Mouse (Mus musculus) kidney, embryonic 14.5 days (tissue): ENCODE data around the gene Ly6g6c. TPM values are rescaled to one million over a fixed set of nuclear protein-coding genes. Genes with fewer than 3 reads are reported as not detected.

Experiments
- ATAC-seq: fragments of 200-750 bp; cut with Nextera tagmentation; 2 replicates; pipeline ENCODE4 v1.8.0; 2017; ENCODE audit warnings: moderate number of reproducible peaks, mild to moderate bottlenecking, moderate TSS enrichment, moderate library complexity; ENCODE audit not compliant: low FRiP score, low TSS enrichment
- H3K27ac ChIP-seq: fragments of 300-500 bp; sonication (generic); 2 replicates; pipeline ENCODE4 v1.5.1; 2014; ENCODE audit warnings: low read depth, mild to moderate bottlenecking, low read length, moderate library complexity, mixed read lengths
- H3K27me3 ChIP-seq: fragments of 300-500 bp; sonication (generic); 2 replicates; pipeline ENCODE4 v1.6.1; 2014; ENCODE audit warnings: mild to moderate bottlenecking, low read length; ENCODE audit not compliant: control insufficient read depth, insufficient read depth
- H3K36me3 ChIP-seq: fragments of 300-500 bp; sonication (generic); 2 replicates; pipeline ENCODE4 v1.6.1; 2014; ENCODE audit warnings: low read length, mixed read lengths; ENCODE audit not compliant: control insufficient read depth, insufficient read depth
- H3K4me1 ChIP-seq: fragments of 300-500 bp; sonication (generic); 2 replicates; pipeline ENCODE4 v1.6.1; 2014; ENCODE audit warnings: low read length, mixed read lengths; ENCODE audit not compliant: control insufficient read depth, insufficient read depth
- H3K4me2 ChIP-seq: fragments of 300-500 bp; sonication (generic); replicated peaks from 2 replicates; pipeline ENCODE4 v1.6.1; 2014; ENCODE audit warnings: low read depth, mild to moderate bottlenecking, low read length
- H3K4me3 ChIP-seq: fragments of 300-500 bp; sonication (generic); 2 replicates; pipeline ENCODE4 v1.5.1; 2014; ENCODE audit warnings: mild to moderate bottlenecking, low read length
- H3K9ac ChIP-seq: fragments of 300-500 bp; sonication (generic); 2 replicates; pipeline ENCODE4 v1.6.1; 2014; ENCODE audit warnings: low read depth, mild to moderate bottlenecking, low read length, moderate library complexity
- H3K9me3 ChIP-seq: fragments of 300-500 bp; sonication (generic); 2 replicates; pipeline ENCODE4 v1.6.1; 2016; ENCODE audit warnings: low read length; ENCODE audit not compliant: control insufficient read depth
- WGBS: fragments of 180-500 bp; shearing (Covaris S2); extraction: QIAGEN DNeasy Blood & Tissue Kit; methylation state at CpG from one replicate; pipeline ENCODE4 v1.1.7; 2014; 5-methylcytosine and 5-hydroxymethylcytosine counted together
- polyA plus RNA-seq: library from polyadenylated mRNA; unstranded; fragments of >200 nt; fragmentation: Nextera tagmentation; extraction: Ambion mirVana; gene quantifications from 2 replicates; pipeline ENCODE4 v1.2.1, GENCODE M21; 2014

The Ly6g6c gene
- polyA plus RNA-seq, 1 experiment from 2014 or later = 0.30 TPM

- Histone ChIP-seq H3K27me3 (no peaks in the 10 kb centered on the region), H3K9me3 (no peaks in the 10 kb centered on the region), H3K4me1 (peaks cover 16% of the 10 kb centered on the region), H3K9ac (no peak overlapping the region), H3K27ac (peak overlapping the region; percentile 73; the same call in 1 of the 2 replicates), H3K4me3 (no peak overlapping the region), H3K36me3 (no peaks in the 10 kb centered on the region; the same call in 1 of the 2 replicates), H3K4me2 (no peak overlapping the region)
- 66% methylated on average over 6 of the region's 6 CpGs for WGBS
- ATAC-seq = no peak
Observed at GRCm38 (mm10) chr17:35021842-35022477, 43.2 kb upstream of the Ly6g6c start.

DNA sequence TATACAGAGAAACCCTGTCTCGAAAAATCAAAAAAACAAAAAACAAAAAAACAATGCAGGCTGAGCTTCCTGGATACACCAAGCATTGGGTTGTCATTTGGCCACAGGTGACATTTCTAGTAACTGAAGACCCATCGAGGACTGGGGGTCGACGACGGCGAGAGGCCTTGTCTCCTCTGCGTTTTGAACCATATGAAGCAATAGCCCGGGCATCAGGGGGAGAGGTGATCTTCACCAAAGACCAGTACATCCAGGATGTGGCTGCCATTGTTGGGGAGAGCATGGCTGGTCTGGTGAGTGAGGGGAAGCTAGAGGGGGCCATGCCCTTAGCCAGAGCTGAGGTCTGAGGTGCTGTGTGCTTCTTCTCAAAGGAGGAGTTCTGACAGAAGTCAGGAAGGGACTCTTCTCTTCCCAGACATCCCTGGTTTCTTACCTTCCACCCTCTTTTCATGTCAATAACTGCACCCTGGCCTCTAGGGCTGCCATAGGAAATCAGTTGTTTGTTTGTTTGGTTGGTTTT, 42.6 kb upstream of the Ly6g6c start:
- Histone ChIP-seq H3K4me2 (no peak overlapping the region), H3K4me3 (no peak overlapping the region), H3K36me3 (no peaks in the 10 kb centered on the region), H3K4me1 (peaks cover 16% of the 10 kb centered on the region), H3K9ac (no peak overlapping the region), H3K27me3 (no peaks in the 10 kb centered on the region), H3K27ac (no peak overlapping the region), H3K9me3 (no peaks in the 10 kb centered on the region)
- ATAC-seq = no peak
- WGBS = 92% methylated on average over 8 of the region's 8 CpGs

- no peaks in the 10 kb centered on the region for H3K36me3 ChIP-seq
- peaks cover 16% of the 10 kb centered on the region for H3K4me1 ChIP-seq
- H3K4me3 ChIP-seq = no peak overlapping the region
- H3K27me3 ChIP-seq = no peaks in the 10 kb centered on the region
- no peak for ATAC-seq
- no peak overlapping the region for H3K9ac ChIP-seq
- no peak overlapping the region for H3K4me2 ChIP-seq
- H3K27ac ChIP-seq = no peak overlapping the region
- WGBS = 85% methylated on average over 5 of the region's 5 CpGs
- H3K9me3 ChIP-seq = no peaks in the 10 kb centered on the region
Observed at GRCm38 (mm10) chr17:35023221-35023620, 42.0 kb upstream of the Ly6g6c start.

DNA sequence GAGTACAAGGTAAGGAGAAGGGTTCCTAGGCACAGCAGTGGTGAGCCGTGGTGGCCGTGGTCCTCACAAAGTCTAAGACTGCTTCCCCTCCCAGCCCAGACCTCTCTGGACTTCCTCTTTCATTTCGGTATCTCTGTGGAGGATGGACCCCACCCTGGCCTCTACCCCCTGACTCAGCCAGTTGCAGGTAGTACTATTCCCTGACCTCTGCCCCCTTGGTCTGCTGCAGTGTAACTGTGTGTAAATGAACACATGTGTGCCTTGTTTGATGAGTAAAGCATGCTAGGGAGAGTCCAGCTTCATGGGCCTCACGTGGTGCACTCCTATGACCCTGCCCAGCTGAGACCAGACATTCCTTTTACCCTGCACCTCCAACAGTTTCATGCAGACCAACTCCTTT, 41.4 kb upstream of the Ly6g6c start:
- no peak overlapping the region for H3K4me3 ChIP-seq
- H3K27ac ChIP-seq = no peak overlapping the region
- H3K4me1 ChIP-seq = peaks cover 16% of the 10 kb centered on the region
- H3K9me3 ChIP-seq = no peaks in the 10 kb centered on the region
- H3K4me2 ChIP-seq = no peak overlapping the region
- H3K27me3 ChIP-seq = no peaks in the 10 kb centered on the region
- no peak overlapping the region for H3K9ac ChIP-seq
- ATAC-seq = no peak
- H3K36me3 ChIP-seq = no peaks in the 10 kb centered on the region
- 70% methylated on average over 4 of the region's 4 CpGs for WGBS

DNA sequence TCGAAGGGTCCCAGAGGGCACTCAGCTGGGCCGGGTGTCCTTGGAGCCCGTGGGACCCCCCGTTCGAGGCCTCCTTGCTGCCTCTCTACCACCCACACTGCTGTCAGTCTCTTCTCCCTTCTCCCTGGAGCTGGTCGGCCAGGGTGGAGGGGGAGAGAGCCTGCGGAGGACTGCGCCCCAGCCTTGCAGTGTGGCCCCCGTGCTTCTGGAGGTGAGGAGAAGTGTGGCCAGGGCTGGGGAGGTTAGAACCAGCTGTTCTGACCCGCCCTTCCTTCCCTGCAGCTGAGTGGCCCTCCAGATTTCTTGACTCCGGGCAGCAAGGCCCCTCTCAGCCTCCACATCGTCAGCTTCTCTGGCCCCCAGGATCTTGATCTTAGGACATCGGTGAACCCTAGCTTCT, 40.9 kb upstream of the Ly6g6c start:
- H3K4me3 ChIP-seq = no peak overlapping the region
- no peak overlapping the region for H3K4me2 ChIP-seq
- no peaks in the 10 kb centered on the region for H3K27me3 ChIP-seq
- no peak overlapping the region for H3K27ac ChIP-seq
- ATAC-seq = no peak
- H3K9ac ChIP-seq = no peak overlapping the region
- WGBS = 74% methylated on average over 13 of the region's 13 CpGs
- no peaks in the 10 kb centered on the region for H3K9me3 ChIP-seq
- peaks cover 16% of the 10 kb centered on the region for H3K4me1 ChIP-seq
- no peaks in the 10 kb centered on the region for H3K36me3 ChIP-seq

GRCm38 (mm10) chr17:35024691-35025488, 40.3 kb upstream of the Ly6g6c start:
- H3K4me1 ChIP-seq = peaks cover 21% of the 10 kb centered on the region
- no peaks in the 10 kb centered on the region for H3K27me3 ChIP-seq
- H3K36me3 ChIP-seq = no peaks in the 10 kb centered on the region
- H3K4me3 ChIP-seq = no peak overlapping the region
- 66% methylated on average over 7 of the region's 10 CpGs for WGBS
- H3K9ac ChIP-seq = no peak overlapping the region
- no peaks in the 10 kb centered on the region for H3K9me3 ChIP-seq
- no peak for ATAC-seq
- H3K27ac ChIP-seq = no peak overlapping the region
- no peak overlapping the region for H3K4me2 ChIP-seq

GRCm38 (mm10) chr17:35026206-35026605, 39.0 kb upstream of the Ly6g6c start:
- Histone ChIP-seq H3K27ac (no peak overlapping the region), H3K36me3 (no peaks in the 10 kb centered on the region), H3K4me1 (peaks cover 21% of the 10 kb centered on the region), H3K9ac (no peak overlapping the region), H3K4me2 (no peak overlapping the region), H3K27me3 (no peaks in the 10 kb centered on the region), H3K4me3 (no peak overlapping the region), H3K9me3 (no peaks in the 10 kb centered on the region)
- 56% methylated on average over 5 of the region's 5 CpGs for WGBS
- 0 out of 2 replicates have a peak, but pooled peaks have one; percentile 14 for ATAC-seq

GRCm38 (mm10) chr17:35027277-35028068, 37.7 kb upstream of the Ly6g6c start, which contains the start of gene Sapcd1:
Gene Sapcd1 (minus strand): TSS chr17:35028016.
- Histone ChIP-seq H3K9me3 (no peaks in the 10 kb centered on the region), H3K4me3 (no peak within 1 kb of the TSS; the same call in 1 of the 2 replicates), H3K4me1 (0 out of 2 replicates have a peak, but pooled peaks cover 14% of the 10 kb centered on the region)

More at GRCm38 (mm10) chr17:35027277-35028068, 37.7 kb upstream of the Ly6g6c start, which contains the start of gene Sapcd1:
- no peaks in the 10 kb centered on the region for H3K27me3 ChIP-seq
- 30% methylated on average over 13 of the region's 13 CpGs for WGBS
- H3K27ac ChIP-seq = peak within 1 kb of the TSS; percentile 47
- peak; percentile 41; the same call in 1 of the 2 replicates for ATAC-seq
- H3K36me3 ChIP-seq = no peaks in the 10 kb centered on the region
- peak within 1 kb of the TSS; percentile 34; the same call in 1 of the 2 replicates for H3K9ac ChIP-seq
- peak within 1 kb of the TSS; percentile 24 for H3K4me2 ChIP-seq
